Mouse (Mus musculus) megakaryocyte progenitor cell, adult 5-6 weeks (primary cell): ENCODE data around the gene Ror2. TPM values are rescaled to one million over a fixed set of nuclear protein-coding genes. Genes with fewer than 3 reads are reported as not detected.

ENCODE experiments used
- ATAC-seq: replicated peaks from 2 replicates; pipeline ENCODE4 v1.8.0; 2016; ENCODE audit warnings: mild to moderate bottlenecking, moderate TSS enrichment, inconsistent platforms; ENCODE audit not compliant: poor library complexity
- total RNA-seq, 2 experiments: library from RNA; stranded (forward) in 1 of 2; stranded (reverse) in 1 of 2; fragments of 157-497, 149-512 nt in 1 of 2; fragments of 200-1000 nt in 1 of 2; gene quantifications; 2 replicates each; pipeline versions ENCODE4 v1.2.3 to v1.2.4; 2015 to 2017

The Ror2 gene
- total RNA-seq, 2 experiments from 2014 or later: not detected

DNA sequence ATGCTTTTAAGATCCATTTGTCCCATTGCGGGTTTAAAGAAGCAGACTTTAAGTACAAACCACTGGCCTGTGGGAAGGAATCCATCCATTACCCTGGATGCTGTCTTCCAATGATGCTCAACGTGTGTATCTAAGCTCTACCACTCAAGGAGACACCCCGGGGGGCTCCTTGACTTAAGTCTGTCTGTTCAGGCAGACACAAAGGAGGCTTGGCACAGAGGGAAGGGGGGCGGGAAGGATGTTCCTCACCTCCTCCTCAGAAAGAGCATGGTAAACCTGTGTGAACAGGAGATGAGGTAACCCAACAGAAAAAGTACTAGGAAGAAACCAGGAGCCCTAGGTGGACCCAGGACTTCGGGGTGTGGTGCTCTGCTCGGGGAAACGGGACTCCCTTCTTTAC is 50.0 kb downstream of the Ror2 start:
- no peak for ATAC-seq

DNA sequence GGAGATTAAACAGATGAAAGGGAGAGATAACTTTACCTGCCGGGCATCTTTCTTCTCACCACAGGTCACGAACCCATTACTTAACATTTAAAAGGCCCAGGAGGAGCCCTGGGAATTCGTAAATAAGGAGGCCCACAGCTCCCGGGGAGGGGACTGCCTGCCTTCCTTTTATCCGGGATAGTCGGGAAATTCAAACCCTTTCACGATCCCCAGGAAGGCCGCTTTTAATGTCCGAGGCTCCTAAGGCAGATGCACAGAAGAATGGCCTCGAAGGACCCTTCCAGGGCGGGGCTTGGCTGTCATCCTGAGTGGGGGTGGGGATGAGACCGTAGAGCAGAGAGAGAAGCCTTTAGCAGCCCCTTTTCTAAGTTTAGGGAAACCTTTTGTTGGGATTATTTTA is 51.1 kb downstream of the Ror2 start:
- ATAC-seq: no peak

DNA sequence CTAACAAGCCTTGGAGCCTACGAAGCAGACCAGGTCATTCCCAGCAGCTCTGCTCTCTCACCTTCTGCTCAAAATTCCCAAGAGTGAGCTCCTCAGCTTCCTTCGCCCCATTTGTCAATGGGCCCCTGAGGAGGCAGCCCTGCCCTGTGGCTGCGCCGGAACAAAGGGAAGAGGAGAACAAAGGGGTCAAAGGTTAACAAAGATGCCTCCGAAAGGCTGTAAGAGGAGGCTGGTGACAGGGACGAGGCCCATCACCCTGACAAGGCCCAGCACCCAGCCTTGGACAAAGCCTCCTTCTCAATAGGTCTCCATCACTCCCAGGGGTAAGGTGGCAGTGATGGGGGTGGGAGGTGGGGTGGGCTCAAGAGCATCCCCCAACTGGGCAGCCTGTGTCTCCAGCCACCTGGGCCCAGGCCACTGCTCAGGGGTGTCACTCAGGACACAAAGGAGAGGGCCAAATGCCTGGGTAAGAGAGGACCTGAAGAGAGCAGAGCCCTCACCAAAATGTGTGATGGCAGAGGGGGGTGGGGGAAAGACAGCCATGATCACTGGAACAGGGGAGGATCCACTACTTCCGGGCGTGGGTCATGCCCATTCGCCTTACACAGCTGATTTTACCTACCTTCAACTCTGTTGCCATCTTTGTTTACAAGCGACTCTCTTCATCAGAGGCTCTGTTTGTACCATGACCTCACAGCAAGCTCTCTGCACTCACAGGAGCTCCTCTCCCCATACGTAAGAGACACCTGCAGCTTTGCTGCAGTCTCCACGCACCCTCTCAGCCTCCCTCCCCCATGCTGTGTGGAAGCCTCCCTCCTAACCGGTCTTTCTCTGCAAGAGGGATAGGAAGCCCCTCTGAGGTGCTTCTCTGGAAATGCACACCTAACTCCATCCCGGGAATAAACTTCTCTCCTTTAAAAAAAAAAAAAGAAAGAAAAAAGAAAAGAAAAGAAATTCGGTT is 51.8 kb downstream of the Ror2 start:
- no peak for ATAC-seq

- no peak for ATAC-seq
Measured at GRCm38 (mm10) chr13:53233381-53233780, 52.5 kb downstream of the Ror2 start.

GRCm38 (mm10) chr13:53232419-53232818 is 53.5 kb downstream of the Ror2 start:
- ATAC-seq: no peak

GRCm38 (mm10) chr13:53230446-53231161 is 55.3 kb downstream of the Ror2 start:
- no peak for ATAC-seq

- ATAC-seq: no peak
Measured at GRCm38 (mm10) chr13:53227019-53227418, 58.9 kb downstream of the Ror2 start.

- no peak for ATAC-seq
Measured at GRCm38 (mm10) chr13:53226461-53226860, 59.5 kb downstream of the Ror2 start.

DNA sequence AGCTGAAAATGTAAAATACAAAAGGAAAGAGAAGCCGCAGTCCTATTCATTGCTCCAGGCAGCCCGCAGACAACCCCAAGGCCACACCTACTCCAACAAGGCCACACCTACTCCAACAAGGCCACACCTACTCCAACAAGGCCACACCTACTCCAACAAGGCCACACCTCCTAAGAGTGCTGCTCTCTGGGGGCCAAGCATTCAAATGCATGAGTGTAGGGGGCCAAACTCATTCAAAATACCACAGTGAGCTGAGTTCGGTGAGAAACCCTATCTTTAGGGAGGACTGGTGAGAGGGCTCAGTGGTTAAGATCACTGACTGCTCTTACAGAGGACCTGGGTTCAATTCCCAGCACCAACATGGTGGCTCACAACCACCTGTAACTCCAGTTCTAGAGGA is 60.0 kb downstream of the Ror2 start:
- no peak for ATAC-seq

DNA sequence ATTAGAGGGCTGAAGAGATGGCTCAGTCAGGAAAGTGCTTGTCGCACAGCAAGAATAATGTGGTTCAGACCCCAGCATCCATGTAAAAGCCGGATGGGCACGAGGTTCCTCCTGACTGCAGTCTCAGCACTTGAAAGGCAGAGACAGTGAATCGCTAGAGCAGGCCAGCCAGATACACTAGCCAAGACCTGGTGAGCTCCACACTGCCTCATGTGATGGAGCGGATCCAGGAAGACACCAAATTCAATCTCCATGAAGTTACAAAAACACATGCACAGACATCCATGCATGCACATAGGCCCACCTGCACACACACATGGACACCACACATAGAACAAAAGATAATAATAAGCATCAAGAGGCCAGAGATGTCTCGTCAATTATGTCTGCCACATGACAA is 64.7 kb downstream of the Ror2 start:
- no peak for ATAC-seq

DNA sequence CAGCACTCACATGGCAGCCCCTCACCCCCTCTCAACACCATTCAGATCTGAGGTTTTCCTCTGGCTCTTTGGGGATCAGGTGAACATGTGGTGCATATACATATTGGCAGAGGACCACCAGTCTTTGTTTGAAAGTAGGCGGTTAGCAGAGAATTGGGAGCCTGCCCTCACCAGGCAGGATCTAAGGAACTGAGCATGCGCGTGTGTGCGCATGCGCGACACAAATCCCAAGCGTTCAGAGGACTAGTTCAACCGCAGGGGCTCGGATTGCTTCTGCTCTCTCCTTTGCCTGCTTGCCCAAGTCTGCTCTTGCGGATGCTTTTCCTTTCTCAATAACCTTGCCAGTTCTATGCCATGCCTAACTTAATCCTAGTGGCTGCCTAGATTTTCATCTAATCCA is 66.0 kb downstream of the Ror2 start:
- no peak for ATAC-seq

DNA sequence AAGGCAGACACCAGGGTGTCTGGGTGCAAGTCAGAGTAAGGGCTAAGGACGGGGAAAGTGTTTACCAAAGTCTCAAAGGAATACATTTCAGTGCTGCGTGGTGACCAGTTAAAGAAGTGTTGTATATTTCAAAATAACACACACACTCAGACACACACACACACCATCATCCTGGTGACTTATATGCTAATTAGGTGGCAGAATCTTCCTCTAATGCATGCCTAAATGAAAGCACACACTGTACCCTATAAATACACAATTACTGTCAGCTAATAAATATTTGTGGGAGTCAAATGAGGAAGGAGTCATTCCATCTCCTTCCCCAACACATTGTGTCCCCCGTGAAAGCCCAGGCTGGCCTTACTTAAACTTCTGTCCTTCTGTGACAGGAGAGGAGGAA is 66.5 kb downstream of the Ror2 start:
- no peak for ATAC-seq

DNA sequence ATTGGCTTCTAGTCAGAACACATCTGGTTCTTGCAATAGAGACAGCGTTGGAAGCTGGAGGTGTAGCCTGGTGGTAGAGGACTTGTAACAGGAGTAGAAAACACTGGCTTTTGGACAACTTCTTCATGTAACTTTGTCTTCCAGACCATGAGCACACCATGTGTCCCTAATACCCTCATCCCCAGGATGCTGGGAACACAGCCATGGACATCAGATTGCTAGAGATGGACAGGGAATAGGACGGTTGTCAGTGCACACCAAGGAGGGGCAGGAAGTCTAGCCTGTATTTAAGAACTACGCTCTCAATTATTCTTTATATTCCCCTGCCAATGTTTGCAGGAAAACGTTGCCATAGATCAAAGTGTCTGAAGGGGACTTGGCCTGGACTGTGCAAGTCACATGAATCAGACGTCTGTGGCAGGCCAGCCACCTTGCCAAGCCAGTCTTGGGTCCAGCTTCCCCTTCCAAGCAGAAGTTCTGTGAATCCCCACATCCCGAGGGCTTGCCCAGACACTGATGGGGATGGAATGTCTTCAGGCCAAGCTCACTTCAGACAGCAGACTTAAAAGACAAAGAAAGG is 68.4 kb downstream of the Ror2 start:
- no peak for ATAC-seq

- no peak for ATAC-seq
Measured at GRCm38 (mm10) chr13:53211971-53212733, 73.8 kb downstream of the Ror2 start.

- no peak for ATAC-seq
Measured at GRCm38 (mm10) chr13:53208556-53208955, 77.4 kb downstream of the Ror2 start.

DNA sequence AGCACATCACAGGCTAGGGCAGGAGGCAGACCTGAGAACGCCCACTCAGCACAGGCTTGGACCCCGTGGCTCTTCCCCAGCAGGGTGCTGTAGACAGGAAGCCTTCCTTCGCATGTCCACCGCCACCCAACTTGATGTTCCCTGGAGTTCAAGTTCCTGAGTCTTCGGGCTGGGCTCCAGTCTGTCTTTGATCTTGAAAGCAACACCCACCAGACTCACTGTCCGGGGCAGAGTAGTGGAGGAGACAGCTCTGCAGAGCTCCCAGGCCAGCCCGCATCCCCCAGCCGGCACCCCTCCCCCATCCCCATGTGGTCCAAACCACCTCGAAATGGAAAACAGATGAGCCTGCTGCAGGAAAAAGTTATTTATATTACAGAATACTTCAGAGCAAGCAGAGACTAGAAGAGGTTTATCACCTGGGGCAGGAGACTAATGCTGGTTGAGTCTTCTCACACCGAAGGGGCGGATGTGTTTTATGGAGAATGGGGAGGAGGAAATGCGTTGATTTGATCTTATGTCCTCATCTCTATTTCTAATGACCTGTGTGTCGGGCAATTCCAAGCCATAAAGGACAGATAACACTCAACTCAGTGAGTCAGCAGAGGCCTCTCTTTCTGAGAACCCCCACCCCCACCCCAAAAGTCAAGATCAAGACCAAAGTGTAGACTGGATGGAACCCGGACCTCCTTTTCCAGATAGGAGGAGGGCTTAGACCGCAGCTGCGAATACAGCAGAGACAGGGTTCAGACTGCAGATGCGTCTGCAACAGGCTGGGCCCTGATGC is 80.6 kb downstream of the Ror2 start:
- ATAC-seq: no peak

DNA sequence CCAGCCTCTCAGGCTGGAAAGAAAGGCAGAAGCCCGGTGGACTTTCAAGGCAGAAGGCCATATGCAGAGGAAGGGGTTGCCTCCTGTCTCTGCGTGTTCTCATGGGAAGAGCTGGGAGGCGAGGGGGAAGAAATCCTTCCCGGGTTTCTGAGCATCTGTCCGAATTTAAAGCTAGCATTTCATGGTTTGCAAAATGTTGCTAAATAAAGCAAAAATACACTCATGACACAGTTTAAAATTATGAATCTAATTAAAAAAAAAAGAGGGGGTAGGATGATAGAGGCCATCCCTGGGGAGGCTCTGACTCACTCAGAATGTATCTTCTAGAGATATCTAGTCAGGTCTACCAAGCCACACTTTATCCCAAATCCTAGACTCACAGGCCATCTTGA is 83.5 kb downstream of the Ror2 start:
- no peak for ATAC-seq

GRCm38 (mm10) chr13:53201628-53202438 is 84.1 kb downstream of the Ror2 start:
- ATAC-seq: peak; percentile 20; the same call in 1 of the 2 replicates

GRCm38 (mm10) chr13:53200121-53200520 is 85.8 kb downstream of the Ror2 start:
- no peak for ATAC-seq
